Comparison of ENCODE assay signal across 15 mouse cellular contexts in the genomic region with DNA sequence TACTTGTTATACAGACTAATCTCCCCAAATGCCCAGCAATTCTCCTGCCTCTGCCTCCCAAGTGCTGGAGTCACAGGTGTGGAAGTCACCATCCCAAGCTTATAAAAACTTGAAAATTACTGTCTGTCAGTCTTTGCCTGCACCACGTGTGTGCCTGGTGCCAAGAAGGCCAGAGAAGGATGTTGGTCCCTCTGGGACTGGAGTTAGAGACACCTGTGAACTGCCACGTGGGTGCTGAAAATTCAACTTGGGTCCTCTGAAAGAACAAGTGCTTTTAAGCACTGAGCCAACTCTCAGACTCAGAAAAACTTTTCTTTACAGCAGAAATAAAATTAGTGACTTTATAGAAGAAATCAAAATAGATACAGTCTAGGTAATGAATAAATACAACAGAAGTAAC.
"Had no signal": no experiment of that assay in that cellular context is flagged by ENCODE, and none has a peak within 500 bp of the region (broad histone marks: within the 10 kb centered on the region; RNA-seq: fewer than 3 reads in every experiment).

No protein-coding gene starts in this region.

- H3K27me3 ChIP-seq: liver, embryonic 13.5 days; liver, embryonic 15.5 days; lung, embryonic 15.5 days; megakaryocyte, embryonic 14.5 days; midbrain, embryonic 13.5 days; midbrain, embryonic 15.5 days; neural tube, embryonic 12.5 days; stomach, embryonic 15.5 days had no signal

- DNase-seq: liver, embryonic 13.5 days; liver, postnatal 0 days; lung, adult 2 months; lung, postnatal 14 days; lung, postnatal 36 days; right cerebral cortex, postnatal 14 days had no signal

- H3K4me1 ChIP-seq: lung, embryonic 15.5 days; midbrain, embryonic 13.5 days; midbrain, embryonic 15.5 days; neural tube, embryonic 12.5 days; stomach, embryonic 15.5 days had no signal

- H3K27ac ChIP-seq: liver, embryonic 13.5 days; liver, embryonic 15.5 days; lung, embryonic 15.5 days; macrophage; midbrain, embryonic 13.5 days; midbrain, embryonic 15.5 days; neural tube, embryonic 12.5 days; stomach, embryonic 15.5 days; stomach, postnatal 0 days had no signal

- H3K4me3 ChIP-seq: liver, embryonic 13.5 days; liver, embryonic 15.5 days; lung, embryonic 15.5 days; midbrain, embryonic 13.5 days; midbrain, embryonic 15.5 days; neural tube, embryonic 12.5 days; stomach, embryonic 15.5 days had no signal
